Mouse (Mus musculus) heart, embryonic 10.5 days (tissue): ENCODE results near the gene Yy1. TPM values are rescaled to one million over a fixed set of nuclear protein-coding genes. Genes with fewer than 3 reads are reported as not detected.

Source experiments
- DNase-seq: peaks from one replicate; pipeline ENCODE4 v3.0.0-alpha.2; 2017; ENCODE audit warnings: low spot score
- H3K27ac ChIP-seq: fragments of 300-500 bp; sonication (generic); 2 replicates; pipeline ENCODE4 v1.5.1; 2016; ENCODE audit warnings: mild to moderate bottlenecking
- H3K27me3 ChIP-seq: fragments of 300-500 bp; sonication (generic); 2 replicates; pipeline ENCODE4 v1.6.1; 2016; ENCODE audit warnings: mild to moderate bottlenecking; ENCODE audit not compliant: poor library complexity, insufficient read depth, severe bottlenecking
- H3K36me3 ChIP-seq: fragments of 300-500 bp; sonication (generic); 2 replicates; pipeline ENCODE4 v1.6.1; 2016; ENCODE audit warnings: mild to moderate bottlenecking, moderate library complexity
- H3K4me1 ChIP-seq: fragments of 300-500 bp; sonication (generic); 2 replicates; pipeline ENCODE4 v1.6.1; 2016; ENCODE audit warnings: mild to moderate bottlenecking
- H3K4me3 ChIP-seq: fragments of 300-500 bp; sonication (generic); 2 replicates; pipeline ENCODE4 v1.5.1; 2016; ENCODE audit warnings: mild to moderate bottlenecking, moderate library complexity
- H3K9me3 ChIP-seq: fragments of 300-500 bp; sonication (generic); 2 replicates; pipeline ENCODE4 v1.6.1; 2016; ENCODE audit warnings: mild to moderate bottlenecking, moderate library complexity
- WGBS: fragments of 180-500 bp; shearing (Covaris S2); methylation state at CpG from one replicate; pipeline ENCODE4 v1.1.7; 2016; 5-methylcytosine and 5-hydroxymethylcytosine counted together
- polyA plus RNA-seq: library from polyadenylated mRNA; unstranded; fragments of >200 nt; fragmentation: Nextera tagmentation; extraction: Ambion mirVana; gene quantifications from 2 replicates; pipeline ENCODE4 v1.2.1, GENCODE M21; 2016

Yy1 gene
- polyA plus RNA-seq, 1 experiment from 2014 or later: 17.5 TPM

DNA sequence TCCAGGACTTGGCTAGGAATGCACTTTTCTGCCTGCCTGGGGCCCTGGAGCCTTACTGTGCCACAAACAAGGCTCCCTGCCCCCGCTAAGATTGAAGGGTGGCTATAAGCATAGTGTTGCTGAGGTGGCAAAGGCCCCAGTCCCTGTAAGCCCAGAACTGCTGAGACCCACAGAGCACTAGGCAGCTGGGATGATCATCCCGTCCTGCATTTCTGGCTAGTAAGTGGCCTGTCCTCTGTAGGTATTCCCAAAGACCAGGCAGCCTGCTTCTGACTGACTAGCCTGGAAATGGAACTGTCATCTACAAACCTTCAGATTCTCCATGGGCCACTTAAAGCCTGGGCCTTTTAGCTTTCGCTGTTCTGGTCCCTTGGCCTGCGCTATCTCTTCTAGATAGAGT is 27.7 kb downstream of the Yy1 start:
- Histone ChIP-seq H3K27ac (peak overlapping the region; percentile 44; the same call in 1 of the 2 replicates), H3K27me3 (no peaks in the 10 kb centered on the region), H3K36me3 (peaks cover 30% of the 10 kb centered on the region), H3K4me3 (no peak overlapping the region), H3K9me3 (no peaks in the 10 kb centered on the region), H3K4me1 (peaks cover 15% of the 10 kb centered on the region)
- WGBS: 69% methylated on average over 4 of the region's 4 CpGs
- DNase-seq: no peak

DNA sequence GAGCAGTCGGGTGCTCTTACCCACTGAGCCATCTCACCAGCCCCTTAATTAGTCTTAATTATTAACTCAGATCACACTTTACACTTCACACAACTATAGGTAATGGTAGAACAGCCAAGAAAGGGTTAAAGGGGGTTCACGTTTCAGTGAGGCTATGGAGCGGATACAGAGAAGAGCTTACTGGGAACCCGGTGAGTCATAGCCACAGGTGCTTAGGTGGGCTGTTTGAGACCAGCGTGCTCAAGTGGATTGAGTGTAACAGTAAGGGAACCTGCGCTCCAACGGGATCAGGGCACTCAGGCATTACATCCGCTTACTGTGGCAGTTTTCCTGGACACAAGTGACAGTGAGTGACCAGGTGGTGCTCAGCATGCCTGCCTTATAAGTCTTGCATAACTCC is 30.3 kb downstream of the Yy1 start:
- Histone ChIP-seq H3K9me3 (no peaks in the 10 kb centered on the region), H3K4me1 (peaks cover 21% of the 10 kb centered on the region), H3K27me3 (no peaks in the 10 kb centered on the region), H3K27ac (no peak overlapping the region), H3K4me3 (no peak overlapping the region), H3K36me3 (peaks cover 32% of the 10 kb centered on the region)
- 71% methylated on average over 8 of the region's 8 CpGs for WGBS
- DNase-seq: no peak

DNA sequence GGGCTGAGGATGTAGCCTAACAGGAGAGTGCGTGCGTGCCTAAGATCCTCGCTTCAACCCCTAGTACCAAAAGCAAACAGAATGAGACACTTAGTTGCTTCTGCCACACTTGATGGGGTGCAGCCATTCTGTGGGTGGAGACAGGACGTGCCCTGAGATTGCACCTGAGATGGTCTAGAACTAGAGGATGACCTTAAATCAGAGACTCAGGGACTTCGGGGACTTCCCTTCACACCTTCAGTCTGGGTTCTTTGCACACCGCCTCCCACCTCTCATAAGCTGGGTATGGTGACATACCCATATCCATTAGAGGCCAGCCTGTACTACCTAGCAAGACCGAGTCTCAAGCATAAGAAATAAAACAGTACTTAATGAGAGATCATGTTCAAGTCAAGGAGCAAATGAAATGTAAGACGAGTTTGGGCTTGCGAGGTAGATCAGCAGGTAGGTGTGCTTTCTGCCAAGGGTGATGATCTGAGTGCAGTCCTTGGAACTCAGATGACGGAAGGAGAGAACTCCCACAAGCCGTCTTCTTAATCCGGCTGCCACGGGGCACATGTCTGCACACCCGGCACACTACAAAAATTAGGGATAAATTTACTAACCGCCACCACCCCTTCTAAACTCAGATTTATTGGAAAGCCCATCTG is 31.6 kb downstream of the Yy1 start:
- Histone ChIP-seq H3K4me1 (peaks cover 19% of the 10 kb centered on the region), H3K27me3 (no peaks in the 10 kb centered on the region), H3K9me3 (no peaks in the 10 kb centered on the region), H3K27ac (no peak overlapping the region), H3K36me3 (peaks cover 29% of the 10 kb centered on the region), H3K4me3 (no peak overlapping the region)
- WGBS: 90% methylated on average over 15 of the region's 15 CpGs
- no peak for DNase-seq

DNA sequence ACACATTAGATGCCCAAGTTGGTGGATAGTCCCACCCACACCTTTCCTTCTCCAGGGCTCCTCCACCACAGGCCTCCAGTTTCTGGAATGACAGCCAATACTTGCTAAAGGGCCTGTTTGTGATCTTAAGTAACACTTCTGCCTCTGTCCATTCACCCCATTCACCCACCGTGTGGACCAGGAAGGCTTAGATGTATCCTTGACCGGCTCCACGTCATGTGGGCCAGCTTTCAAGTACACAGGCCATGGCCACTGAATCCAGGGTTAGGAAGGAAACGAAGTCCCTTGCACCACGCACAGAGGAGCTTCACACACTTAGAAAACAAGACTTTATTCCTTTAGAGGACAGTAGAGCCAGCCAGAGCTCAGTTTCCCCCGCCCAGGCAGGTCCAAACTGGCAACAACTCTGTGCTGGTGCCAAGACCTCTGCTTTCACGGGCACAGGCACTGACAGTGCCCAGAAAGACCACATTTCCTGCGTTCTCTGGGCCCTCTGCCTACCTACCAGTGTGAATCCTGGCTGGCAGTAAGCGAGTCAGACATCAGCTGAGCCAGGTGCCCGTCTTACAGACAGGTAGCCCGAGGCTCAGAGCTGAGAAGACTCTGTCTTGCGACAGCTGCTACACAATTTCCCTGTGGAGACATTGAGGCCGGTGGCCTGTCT is 32.9 kb downstream of the Yy1 start:
- H3K27ac ChIP-seq: no peak overlapping the region
- H3K9me3 ChIP-seq: no peaks in the 10 kb centered on the region
- H3K27me3 ChIP-seq: no peaks in the 10 kb centered on the region
- no peak for DNase-seq
- H3K4me3 ChIP-seq: no peak overlapping the region
- H3K4me1 ChIP-seq: peaks cover 8% of the 10 kb centered on the region
- 90% methylated on average over 13 of the region's 13 CpGs for whole genome bisulfite sequencing
- H3K36me3 ChIP-seq: peaks cover 28% of the 10 kb centered on the region

DNA sequence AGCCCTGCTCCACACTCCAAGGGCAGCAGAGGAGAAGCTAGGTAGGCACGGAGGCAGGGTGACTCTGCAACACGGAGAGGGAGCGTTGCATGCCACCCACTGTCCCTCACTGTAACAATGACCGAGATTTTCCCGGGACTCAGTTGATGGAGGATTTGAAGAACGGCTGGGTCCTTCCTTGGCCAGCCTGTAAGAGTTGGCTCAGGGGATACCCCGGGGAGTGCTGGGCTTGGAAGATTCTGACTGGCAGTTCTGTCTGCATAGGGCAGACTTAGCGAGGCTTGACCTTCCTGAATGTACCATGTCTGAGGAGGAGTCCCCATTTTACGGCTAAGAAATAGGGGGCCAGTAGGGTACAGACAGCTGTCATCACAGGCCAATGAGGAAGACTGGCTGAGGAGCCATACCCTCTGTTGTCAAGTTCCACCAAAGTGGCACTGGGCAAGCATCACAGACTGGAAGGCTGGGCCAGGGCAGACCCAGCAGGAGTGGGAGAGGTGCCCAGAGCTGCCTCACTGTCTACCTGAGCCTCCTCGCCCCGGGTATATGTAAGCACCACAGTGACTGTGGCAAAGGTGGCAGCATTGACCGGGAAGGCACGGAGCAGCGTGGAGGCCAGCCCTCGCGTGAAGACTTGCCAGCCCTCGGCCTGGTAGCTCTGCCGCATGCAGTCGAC is 33.6 kb downstream of the Yy1 start:
- H3K27me3 ChIP-seq: no peaks in the 10 kb centered on the region
- peaks cover 28% of the 10 kb centered on the region for H3K36me3 ChIP-seq
- no peaks in the 10 kb centered on the region for H3K9me3 ChIP-seq
- H3K4me3 ChIP-seq: no peak overlapping the region
- DNase-seq: no peak
- 92% methylated on average over 19 of the region's 19 CpGs for WGBS
- H3K4me1 ChIP-seq: 0 out of 2 replicates have a peak, but pooled peaks cover 6% of the 10 kb centered on the region
- no peak overlapping the region for H3K27ac ChIP-seq

DNA sequence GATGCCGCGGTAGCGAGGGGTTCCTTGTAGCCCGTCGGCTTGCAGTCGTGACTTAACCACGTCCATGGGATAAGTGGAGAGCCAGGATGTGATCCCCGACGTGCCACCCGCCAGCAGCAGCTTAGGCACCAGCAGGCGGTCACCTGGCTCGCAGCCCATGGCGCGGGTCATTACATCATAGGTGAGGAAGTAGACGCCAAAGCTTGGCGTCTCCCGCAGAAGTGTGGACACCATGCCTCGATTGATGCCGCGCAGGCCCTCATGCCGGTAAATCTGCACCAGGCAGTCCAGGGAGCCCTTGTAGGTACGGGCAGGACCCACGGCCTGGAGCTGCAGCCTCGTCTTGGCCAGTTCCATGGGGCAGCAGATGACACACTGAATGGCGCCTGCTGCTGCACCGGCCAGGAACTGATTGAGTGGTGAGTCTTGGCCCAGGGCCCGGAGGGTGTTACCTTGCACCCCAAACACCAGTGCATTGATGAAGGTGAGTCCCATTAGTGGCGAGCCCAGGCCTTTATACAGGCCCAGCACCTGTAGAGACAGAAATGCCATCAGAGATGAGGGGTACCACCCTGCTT is 34.3 kb downstream of the Yy1 start:
- H3K4me1 ChIP-seq: 0 out of 2 replicates have a peak, but pooled peaks cover 6% of the 10 kb centered on the region
- peaks cover 28% of the 10 kb centered on the region for H3K36me3 ChIP-seq
- H3K27ac ChIP-seq: no peak overlapping the region
- no peak for DNase-seq
- 94% methylated on average over 28 of the region's 28 CpGs for WGBS
- no peaks in the 10 kb centered on the region for H3K9me3 ChIP-seq
- no peaks in the 10 kb centered on the region for H3K27me3 ChIP-seq
- no peak overlapping the region for H3K4me3 ChIP-seq

DNA sequence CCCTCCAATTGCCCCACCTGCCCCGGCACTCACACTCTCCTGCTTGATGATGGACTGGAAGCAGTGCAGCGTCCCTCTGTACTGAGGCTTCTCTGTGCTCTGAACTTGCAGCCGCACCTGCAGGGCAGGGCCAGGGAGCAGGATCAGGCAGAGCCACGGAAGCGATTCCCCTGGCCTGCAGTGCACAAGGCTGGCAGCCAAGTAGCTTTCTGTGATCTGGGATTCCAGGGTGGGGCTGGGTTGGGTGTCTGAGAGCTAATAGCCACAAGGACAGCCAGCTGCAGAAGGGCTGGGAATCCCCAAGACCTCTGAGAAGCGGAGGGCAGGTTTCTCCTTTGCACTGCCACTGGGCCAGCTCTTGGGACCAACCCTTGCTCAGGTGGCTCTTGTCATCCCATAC is 34.9 kb downstream of the Yy1 start:
- Histone ChIP-seq H3K4me3 (no peak overlapping the region), H3K36me3 (peaks cover 28% of the 10 kb centered on the region), H3K4me1 (0 out of 2 replicates have a peak, but pooled peaks cover 6% of the 10 kb centered on the region), H3K27ac (no peak overlapping the region), H3K27me3 (no peaks in the 10 kb centered on the region), H3K9me3 (no peaks in the 10 kb centered on the region)
- WGBS: 96% methylated on average over 6 of the region's 6 CpGs
- no peak for DNase-seq

DNA sequence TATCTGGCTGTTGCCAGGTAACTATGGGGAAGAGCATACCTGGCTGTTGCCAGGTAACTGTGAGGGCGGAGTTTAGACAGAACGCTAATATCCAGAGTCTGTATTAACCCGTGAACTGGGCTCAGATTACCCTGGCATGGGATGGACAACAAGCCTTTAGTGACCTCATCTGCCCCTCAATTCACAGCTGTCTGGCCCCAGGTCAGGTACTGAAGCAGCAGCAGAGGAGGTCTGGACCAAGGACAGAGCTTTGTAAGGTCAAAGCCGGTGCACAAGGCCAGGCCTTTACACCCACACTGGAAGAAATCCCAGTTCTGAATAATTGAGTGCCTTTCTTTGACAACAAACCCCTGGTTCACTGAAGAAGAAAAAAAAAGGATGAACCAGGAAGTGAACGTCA is 36.9 kb downstream of the Yy1 start:
- Histone ChIP-seq H3K27ac (no peak overlapping the region), H3K27me3 (peaks cover 3% of the 10 kb centered on the region; the same call in 1 of the 2 replicates), H3K9me3 (no peaks in the 10 kb centered on the region), H3K4me3 (no peak overlapping the region), H3K36me3 (peaks cover 28% of the 10 kb centered on the region), H3K4me1 (peaks cover 9% of the 10 kb centered on the region; the same call in 1 of the 2 replicates)
- DNase-seq: no peak
- 85% methylated on average over 5 of the region's 5 CpGs for WGBS

DNA sequence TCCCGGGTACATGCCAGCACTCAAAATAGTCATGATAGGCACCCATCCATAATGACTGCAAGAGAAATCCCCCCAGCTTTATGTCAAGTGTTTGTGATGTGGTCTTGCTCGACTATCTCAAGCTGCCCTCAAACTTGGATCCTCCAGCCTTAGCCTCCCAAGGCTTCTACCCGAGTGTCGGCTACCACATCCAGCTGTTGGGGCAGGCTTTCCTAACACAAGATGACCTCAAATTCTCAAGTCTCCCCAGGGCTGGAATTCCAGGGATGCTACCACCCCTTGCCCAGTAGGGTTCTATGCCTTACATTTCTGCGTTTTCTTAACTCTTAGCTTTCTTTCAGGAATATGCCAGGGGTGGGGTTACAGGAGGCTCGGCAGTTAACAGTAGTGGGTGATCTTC is 37.6 kb downstream of the Yy1 start:
- peaks cover 5% of the 10 kb centered on the region; the same call in 1 of the 2 replicates for H3K27me3 ChIP-seq
- no peak overlapping the region for H3K27ac ChIP-seq
- no peak overlapping the region for H3K4me3 ChIP-seq
- no peaks in the 10 kb centered on the region for H3K9me3 ChIP-seq
- H3K36me3 ChIP-seq: peaks cover 28% of the 10 kb centered on the region
- WGBS: 82% methylated on average over 6 of the region's 6 CpGs
- peaks cover 17% of the 10 kb centered on the region for H3K4me1 ChIP-seq
- no peak for DNase-seq

DNA sequence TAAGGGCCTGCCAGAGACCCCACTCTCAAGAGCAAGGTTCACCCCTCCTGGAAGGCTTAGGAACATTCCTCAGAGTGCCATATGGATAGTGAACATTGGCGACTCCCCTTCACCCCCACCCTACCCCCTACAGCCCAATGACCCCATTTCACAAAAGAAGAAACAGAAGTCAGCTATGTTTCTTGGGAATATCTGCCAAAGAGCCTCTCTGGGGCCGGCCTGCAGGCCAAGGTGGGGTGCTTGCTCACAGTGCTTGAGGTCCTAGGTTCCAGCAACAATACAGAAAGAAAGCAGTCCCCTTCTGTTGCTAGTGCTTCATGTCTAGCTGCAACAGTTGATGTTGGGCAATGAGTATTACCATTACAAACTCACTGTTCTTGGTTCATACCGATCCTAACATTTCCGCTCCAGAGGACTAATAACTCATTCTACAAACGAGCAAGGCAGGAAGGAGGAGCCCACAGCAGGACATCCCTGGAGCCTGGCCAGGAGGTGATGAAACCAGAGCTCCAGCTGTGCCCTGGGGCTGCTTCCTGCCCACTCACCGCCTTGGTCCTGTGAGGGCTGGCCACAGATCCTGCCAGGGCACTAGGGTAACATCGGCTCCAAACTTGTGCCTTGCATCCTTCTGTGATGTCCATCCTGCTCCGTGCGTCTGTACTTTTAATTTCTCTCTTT is 39.3 kb downstream of the Yy1 start:
- WGBS: 69% methylated on average over 9 of the region's 9 CpGs
- Histone ChIP-seq H3K27me3 (peaks cover 5% of the 10 kb centered on the region; the same call in 1 of the 2 replicates), H3K36me3 (peaks cover 17% of the 10 kb centered on the region), H3K9me3 (no peaks in the 10 kb centered on the region), H3K27ac (no peak overlapping the region), H3K4me1 (peaks cover 31% of the 10 kb centered on the region), H3K4me3 (no peak overlapping the region)
- no peak for DNase-seq

DNA sequence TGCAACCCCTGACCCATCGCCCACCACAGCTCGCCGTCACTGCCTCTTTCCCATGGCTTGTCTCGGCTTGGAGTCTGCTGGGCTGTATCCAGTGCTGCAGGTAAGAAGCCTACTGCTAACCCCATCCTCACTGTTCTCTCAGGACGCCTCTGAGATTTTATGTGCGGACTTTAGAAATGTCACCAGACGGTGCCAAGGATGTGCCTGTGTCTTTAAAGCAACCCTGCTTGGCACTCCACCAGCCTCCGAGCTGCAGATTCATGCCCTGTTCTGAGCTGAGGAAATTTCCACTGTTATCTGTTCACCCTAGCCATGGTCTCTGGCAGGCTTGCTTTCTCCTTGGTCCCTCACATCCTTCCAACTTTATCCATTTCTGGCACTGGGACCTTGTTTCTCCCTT is 40.1 kb downstream of the Yy1 start:
- 89% methylated on average over 8 of the region's 8 CpGs for WGBS
- Histone ChIP-seq H3K27ac (no peak overlapping the region), H3K27me3 (peaks cover 5% of the 10 kb centered on the region; the same call in 1 of the 2 replicates), H3K9me3 (no peaks in the 10 kb centered on the region), H3K4me1 (peaks cover 33% of the 10 kb centered on the region), H3K36me3 (peaks cover 10% of the 10 kb centered on the region), H3K4me3 (no peak overlapping the region)
- DNase-seq: no peak

DNA sequence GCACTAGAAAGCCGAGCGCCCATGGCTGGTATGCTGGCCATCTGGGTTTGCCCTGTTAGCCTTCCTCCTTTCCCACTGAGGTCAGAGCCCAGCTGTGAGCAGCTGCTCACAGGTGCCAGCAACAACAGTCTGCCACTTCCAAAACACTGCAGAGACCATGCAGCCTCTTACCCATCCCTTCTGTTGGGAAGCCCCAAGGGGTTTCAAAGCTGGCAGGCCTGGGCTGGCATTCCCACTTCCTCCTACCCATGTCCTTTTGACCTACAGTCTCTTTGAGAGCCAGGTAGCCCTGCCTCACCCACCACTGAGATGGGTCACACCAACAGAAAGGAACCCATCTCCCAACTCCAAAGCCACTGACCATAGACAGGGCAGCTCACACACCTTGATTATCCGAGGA is 40.6 kb downstream of the Yy1 start:
- Histone ChIP-seq H3K27me3 (peaks cover 5% of the 10 kb centered on the region; the same call in 1 of the 2 replicates), H3K36me3 (peaks cover 9% of the 10 kb centered on the region), H3K4me1 (peaks cover 39% of the 10 kb centered on the region), H3K9me3 (no peaks in the 10 kb centered on the region), H3K27ac (no peak overlapping the region), H3K4me3 (no peak overlapping the region)
- WGBS: 82% methylated on average over 3 of the region's 3 CpGs
- no peak for DNase-seq
